In genomic region chr3:114904633-114905423, GRCm38 (mm10) we compare ENCODE assay signal across 8 mouse cellular contexts. TPM values are rescaled to one million over a fixed set of nuclear protein-coding genes. Genes with fewer than 3 reads are reported as not detected.
DNase-seq lines count a peak whose midpoint lies in the region; ATAC-seq lines count a peak whose summit lies in the region.

No protein-coding gene starts in this region.

- no peak overlapping the region for H3K9ac ChIP-seq in heart, embryonic 16.5 days (ENCODE audit: low read length)
- no peak overlapping the region for H3K9ac ChIP-seq in embryonic facial prominence, embryonic 14.5 days (ENCODE audit: low read depth, low read length)
- H3K9ac ChIP-seq in limb, embryonic 12.5 days (replicated peaks), result no peak overlapping the region

- no peak overlapping the region for H3K27ac ChIP-seq in heart, embryonic 16.5 days (ENCODE audit: low read length)
- no peak overlapping the region for H3K27ac ChIP-seq in embryonic facial prominence, embryonic 14.5 days (replicated peaks; ENCODE audit: low read depth, low read length)
- H3K27ac ChIP-seq in limb, embryonic 12.5 days, result no peak overlapping the region

- no peak for DNase-seq in heart, postnatal 25 days (ENCODE audit: low spot score)
- DNase-seq in brain, adult 2 months (ENCODE audit: low read depth, low spot score), result peak; percentile 66
- DNase-seq in embryonic facial prominence, embryonic 14.5 days (ENCODE audit: low spot score), result peak; percentile 54
- no peak for DNase-seq in urinary bladder, postnatal 4 days (ENCODE audit: low spot score in 2 of 2)
- DNase-seq in spleen, adult 18-20 months, result no peak
- DNase-seq in adrenal gland, postnatal 25 days, result no peak

- intact Hi-C loops in heart, postnatal 25 days (cut with DNase I), result no loop called here

- no peak overlapping the region for H3K4me3 ChIP-seq in heart, embryonic 16.5 days (ENCODE audit: low read length)
- H3K4me3 ChIP-seq in embryonic facial prominence, embryonic 14.5 days (ENCODE audit: low read depth, low read length), result no peak overlapping the region; the same call in 1 of the 2 replicates
- H3K4me3 ChIP-seq in limb, embryonic 12.5 days (replicated peaks), result no peak overlapping the region

- no peak for ATAC-seq in heart, embryonic 16.5 days (replicated peaks; ENCODE audit: extremely low read depth, insufficient read depth, low FRiP score)
- ATAC-seq in embryonic facial prominence, embryonic 14.5 days (ENCODE audit: low read depth), result no peak
- ATAC-seq in limb, embryonic 12.5 days (ENCODE audit: insufficient number of reproducible peaks, insufficient read depth, low FRiP score, low TSS enrichment, low read depth), result no peak

- no peaks in the 10 kb centered on the region for H3K4me1 ChIP-seq in heart, embryonic 16.5 days (ENCODE audit: control insufficient read depth, insufficient read depth, low read length)
- H3K4me1 ChIP-seq in embryonic facial prominence, embryonic 14.5 days (ENCODE audit: control insufficient read depth, insufficient read depth, low read length), result no peaks in the 10 kb centered on the region
- 0 out of 2 replicates have a peak, but pooled peaks cover 3% of the 10 kb centered on the region for H3K4me1 ChIP-seq in limb, embryonic 12.5 days (replicated peaks)

- H3K27me3 ChIP-seq in heart, embryonic 16.5 days (ENCODE audit: control insufficient read depth, insufficient read depth, low read length), result no peaks in the 10 kb centered on the region
- H3K27me3 ChIP-seq in embryonic facial prominence, embryonic 14.5 days (replicated peaks; ENCODE audit: control insufficient read depth, insufficient read depth, low read length), result peaks cover 5% of the 10 kb centered on the region; the same call in 1 of the 2 replicates
- H3K27me3 ChIP-seq in limb, embryonic 12.5 days, result no peaks in the 10 kb centered on the region; the same call in 1 of the 2 replicates

- 22% methylated on average over 16 of the region's 16 CpGs for WGBS in heart, embryonic 16.5 days
- 21% methylated on average over 16 of the region's 16 CpGs for WGBS in embryonic facial prominence, embryonic 14.5 days
- WGBS in limb, embryonic 12.5 days, result 18% methylated on average over 16 of the region's 16 CpGs

- H3K4me2 ChIP-seq in heart, embryonic 16.5 days (ENCODE audit: low read depth, low read length), result peak overlapping the region; percentile 42
- peak overlapping the region; percentile 41 for H3K4me2 ChIP-seq in embryonic facial prominence, embryonic 14.5 days (ENCODE audit: low read depth, low read length)
- peak overlapping the region; percentile 46 for H3K4me2 ChIP-seq in limb, embryonic 12.5 days

- no peaks in the 10 kb centered on the region for H3K9me3 ChIP-seq in heart, embryonic 16.5 days (replicated peaks; ENCODE audit: control insufficient read depth, low read length)
- no peaks in the 10 kb centered on the region for H3K9me3 ChIP-seq in embryonic facial prominence, embryonic 14.5 days (ENCODE audit: control insufficient read depth, low read length)
- H3K9me3 ChIP-seq in limb, embryonic 12.5 days, result no peaks in the 10 kb centered on the region

- no peaks in the 10 kb centered on the region for H3K36me3 ChIP-seq in heart, embryonic 16.5 days (ENCODE audit: control insufficient read depth, insufficient read depth)
- H3K36me3 ChIP-seq in embryonic facial prominence, embryonic 14.5 days (ENCODE audit: control insufficient read depth, insufficient read depth, low read length), result no peaks in the 10 kb centered on the region
- no peaks in the 10 kb centered on the region for H3K36me3 ChIP-seq in limb, embryonic 12.5 days

RNA-seq across cellular contexts. Expression of gene Olfm3, which starts 0.9 kb away (rescaled TPM):
- 0.04 TPM in 1 of 2 replicates, not detected in the other for polyA plus RNA-seq in heart, embryonic 16.5 days (2015; fragmentation: Nextera tagmentation; extraction: Ambion mirVana)
- total RNA-seq in heart, postnatal 25 days (2021), result not detected
- polyA plus RNA-seq in embryonic facial prominence, embryonic 14.5 days (2014; fragmentation: Nextera tagmentation; extraction: Ambion mirVana), result 0.46 and 0.53 TPM in 2 replicates
- 0.05 TPM in 1 of 2 replicates, not detected in the other for polyA plus RNA-seq in limb, embryonic 12.5 days (2016; fragmentation: Nextera tagmentation; extraction: Ambion mirVana)
- total RNA-seq in adrenal gland, postnatal 25 days (2021), result 1.4 and 4.0 TPM in 2 replicates

Comparison
In these comparisons a context has a peak if more than half of its experiments do, and no peak if none do; other contexts are left out.
1. DNase-seq: peak in brain, adult 2 months (single experiment) and embryonic facial prominence, embryonic 14.5 days (single experiment); none in heart, postnatal 25 days (single experiment), urinary bladder, postnatal 4 days (0 of 2), spleen, adult 18-20 months (0 of 2) and adrenal gland, postnatal 25 days (single experiment).
2. Peak in every context shown above with its lines, with median percentiles within 50 percentile points of each other: H3K4me2 ChIP-seq.